Mouse (Mus musculus) limb, embryonic 12.5 days (tissue): ENCODE measurements around the gene Cfap70. TPM values are rescaled to one million over a fixed set of nuclear protein-coding genes. Genes with fewer than 3 reads are reported as not detected.

ENCODE experiments used
- polyA plus RNA-seq: library from polyadenylated mRNA; unstranded; fragments of >200 nt; fragmentation: Nextera tagmentation; extraction: Ambion mirVana; gene quantifications from 2 replicates; pipeline ENCODE4 v1.2.1, GENCODE M21; 2016

Gene Cfap70
- polyA plus RNA-seq, 1 experiment from 2014 or later = 0.21 TPM

Other genes with a start within 250 kb of the Cfap70 start
- gene Kcnk16, start 183.0 kb downstream of the Cfap70 start, polyA plus RNA-seq = not detected in 2 replicates
- 18.1 and 20.2 TPM in 2 replicates for gene Nudt13, start 157.5 kb downstream of the Cfap70 start, polyA plus RNA-seq
- 56.8 and 58.9 TPM in 2 replicates for gene Ecd, start 104.1 kb downstream of the Cfap70 start, polyA plus RNA-seq
- 45.4 and 45.9 TPM in 2 replicates for gene Fam149b, start 104.1 kb downstream of the Cfap70 start, polyA plus RNA-seq
- 234 and 245 TPM in 2 replicates for gene Dnajc9, start 63.3 kb downstream of the Cfap70 start, polyA plus RNA-seq
- gene Mrps16, start 58.6 kb downstream of the Cfap70 start, polyA plus RNA-seq = 84.7 and 85.9 TPM in 2 replicates
- 27.2 and 29.3 TPM in 2 replicates for gene Anxa7, start 27.9 kb upstream of the Cfap70 start, polyA plus RNA-seq
- gene Mss51, start 44.7 kb upstream of the Cfap70 start, polyA plus RNA-seq = 1.3 and 1.4 TPM in 2 replicates
- gene Ppp3cb, start 94.3 kb upstream of the Cfap70 start, polyA plus RNA-seq = 56.9 and 62.5 TPM in 2 replicates
- gene Usp54, start 188.8 kb upstream of the Cfap70 start, polyA plus RNA-seq = 11.4 and 13.7 TPM in 2 replicates
- gene Myoz1, start 204.3 kb upstream of the Cfap70 start, polyA plus RNA-seq = 1.3 and 1.5 TPM in 2 replicates
- 11.7 and 14.2 TPM in 2 replicates for gene Synpo2l, start 216.1 kb upstream of the Cfap70 start, polyA plus RNA-seq
- gene Sec24c, start 222.1 kb upstream of the Cfap70 start, polyA plus RNA-seq = 77.2 and 91.2 TPM in 2 replicates
- 24.9 and 27.2 TPM in 2 replicates for gene Fut11, start 242.7 kb upstream of the Cfap70 start, polyA plus RNA-seq